Mouse (Mus musculus) B cell, adult 2 months (primary cell): ENCODE measurements around the gene Shoc2.

Source experiments
- DNase-seq, 2 experiments: peaks; one replicate each; pipeline ENCODE4 v3.0.0; 2022

The Shoc2 gene

DNA sequence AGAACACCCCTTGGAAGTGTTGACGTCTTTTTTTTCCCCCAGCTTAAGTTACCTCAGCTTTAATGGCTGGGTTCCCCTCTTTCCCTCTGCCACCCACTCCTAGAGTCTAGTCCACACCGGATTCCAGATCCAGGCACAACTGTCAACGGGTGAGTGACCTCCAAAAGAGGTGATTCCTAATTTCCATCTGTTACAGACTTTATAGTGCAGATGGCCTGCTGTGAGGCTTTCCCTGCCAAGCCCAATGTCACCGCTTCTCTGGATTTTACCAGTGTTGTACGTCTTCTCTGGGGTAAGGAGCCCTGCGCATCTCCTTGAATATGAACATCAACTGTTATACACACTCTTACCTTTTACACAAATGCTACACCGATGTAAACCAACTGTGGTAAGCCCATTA lies 95.3 kb downstream of the Shoc2 start:
- DNase-seq: no peak

DNA sequence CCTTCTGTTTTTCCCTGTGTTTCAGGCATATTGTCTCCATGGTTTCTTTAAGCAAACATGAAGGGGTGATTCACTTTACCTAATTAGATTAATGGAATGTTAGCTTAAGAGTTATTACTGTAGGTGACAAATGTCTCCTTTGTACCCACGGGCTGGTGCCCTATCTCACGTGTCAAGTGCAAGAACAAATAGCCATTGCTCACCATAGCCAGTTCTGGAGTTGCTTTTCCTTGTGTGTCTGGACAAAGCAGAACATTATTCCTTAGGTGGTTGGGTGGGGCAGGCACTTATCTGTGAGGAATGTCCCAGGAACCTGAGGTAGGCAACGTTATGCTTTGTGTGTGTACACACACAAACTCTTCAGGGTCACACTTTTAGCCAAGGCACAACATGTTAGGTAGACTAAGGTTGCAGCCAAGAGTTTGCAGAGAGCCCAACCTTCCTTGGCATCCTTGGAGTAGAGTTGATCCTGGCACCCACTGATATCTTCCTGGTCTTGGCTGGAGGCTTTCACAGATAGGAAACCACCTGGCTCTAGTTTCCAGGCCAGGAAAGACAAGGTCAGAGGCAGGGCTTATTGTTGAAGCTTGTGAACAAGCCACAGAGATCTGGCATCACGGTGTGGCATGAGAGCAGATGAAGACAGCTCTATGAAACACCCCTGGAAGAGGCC lies 96.4 kb downstream of the Shoc2 start:
- no peak for DNase-seq

DNA sequence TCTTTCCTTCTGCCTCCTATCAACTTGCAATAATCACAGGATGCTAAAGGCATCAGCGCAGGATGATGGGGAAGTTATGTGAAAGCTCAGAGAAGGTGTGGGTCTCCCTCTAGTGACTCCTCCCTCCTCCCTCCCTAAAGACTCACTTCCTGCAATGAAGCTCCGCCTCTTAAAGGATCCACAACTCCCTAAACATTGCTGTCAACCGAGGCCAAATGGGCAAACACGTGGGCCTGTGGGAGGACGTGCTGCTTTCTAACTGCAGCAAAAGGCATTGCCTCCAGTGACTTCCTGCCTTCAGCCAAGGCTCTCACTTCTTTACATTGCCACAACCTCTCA lies 96.9 kb downstream of the Shoc2 start:
- peak in 1 of 2 experiments; percentile 10 for DNase-seq

DNA sequence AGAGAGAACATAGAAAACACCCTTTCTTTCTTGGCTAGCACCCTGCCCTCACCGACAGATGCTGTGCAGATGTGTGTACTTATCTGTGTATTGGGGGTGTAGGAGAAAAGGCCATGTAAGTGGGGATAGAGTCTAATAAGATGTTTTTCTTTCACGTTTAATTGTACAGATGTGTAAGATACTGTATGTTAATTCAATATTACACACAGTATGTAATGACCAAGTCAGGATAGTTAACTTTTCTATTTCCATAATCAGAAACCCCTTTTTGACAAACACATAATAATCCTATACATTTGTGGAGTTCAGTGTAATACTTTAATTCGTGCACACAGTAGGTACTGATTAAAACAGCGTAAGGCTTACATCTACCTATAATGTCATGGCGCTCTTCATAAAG lies 99.7 kb downstream of the Shoc2 start, which contains the start of gene Adra2a:
Adra2a (plus strand) TSS at position 301 of the 400 bp plus-strand sequence.
- DNase-seq: no peak

DNA sequence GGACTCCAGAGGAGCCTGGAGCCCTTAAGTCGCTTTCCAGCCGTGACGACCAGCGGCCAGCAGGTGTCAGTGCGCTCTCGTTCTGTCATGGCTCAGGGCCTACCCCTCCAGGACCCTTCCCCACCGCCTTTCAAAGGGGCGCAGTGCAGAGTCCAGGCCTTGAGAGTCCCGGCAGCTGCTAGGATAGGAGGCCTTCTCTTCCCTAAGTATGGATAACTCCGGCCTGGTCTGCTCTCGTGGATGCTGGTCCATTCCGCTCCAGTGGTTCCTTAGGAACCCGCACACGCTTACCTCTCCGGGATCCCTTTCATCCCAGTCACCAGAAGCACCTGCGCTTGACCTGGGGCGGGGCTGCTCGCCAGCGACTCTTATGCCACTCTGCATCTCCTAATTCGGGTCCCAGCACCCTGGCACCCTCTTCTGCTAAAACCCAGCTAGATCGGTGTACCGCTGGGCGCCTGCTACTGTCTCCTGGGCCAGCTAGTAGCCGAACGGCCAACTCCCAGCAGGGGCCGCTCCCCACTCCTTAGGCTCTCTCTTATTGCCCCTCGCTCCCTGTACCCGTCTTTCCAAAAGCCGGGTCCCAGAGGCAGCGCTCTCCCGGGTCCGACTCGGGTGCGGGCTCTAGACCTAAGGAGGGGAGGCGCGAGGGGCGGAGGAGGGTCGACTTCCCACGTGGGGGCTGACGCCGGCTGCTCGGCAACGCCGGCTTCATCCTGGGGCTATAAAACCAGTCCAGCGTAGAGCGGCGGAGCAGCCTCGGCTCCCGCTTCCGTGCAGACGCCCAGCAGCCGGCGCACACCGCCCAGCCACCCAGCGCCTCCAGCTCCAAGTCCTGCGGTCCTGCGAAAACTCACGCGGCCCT lies 100.6 kb downstream of the Shoc2 start:
- DNase-seq: peak; percentile 37 to 40

DNA sequence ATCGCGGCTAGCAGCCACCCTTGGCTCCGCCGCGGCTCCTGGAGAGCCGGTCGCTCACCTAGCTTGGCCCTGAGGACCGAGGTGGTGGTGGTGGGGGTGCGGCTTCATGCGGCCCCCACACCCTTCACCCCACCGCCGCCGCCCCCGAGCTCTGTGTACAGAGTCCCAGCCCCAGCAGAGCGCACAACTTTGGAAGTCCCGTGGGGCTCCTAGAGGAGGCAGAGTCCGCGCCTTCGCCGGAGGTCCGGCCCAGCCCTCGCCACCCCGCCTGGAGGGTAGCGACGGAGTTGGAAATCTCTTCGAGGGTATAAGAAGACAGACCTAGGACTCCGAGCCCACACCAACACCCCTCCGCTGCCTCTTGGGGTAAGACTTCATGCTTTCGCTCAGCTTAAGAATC lies 101.3 kb downstream of the Shoc2 start:
- peak; percentile 25 to 31 for DNase-seq

DNA sequence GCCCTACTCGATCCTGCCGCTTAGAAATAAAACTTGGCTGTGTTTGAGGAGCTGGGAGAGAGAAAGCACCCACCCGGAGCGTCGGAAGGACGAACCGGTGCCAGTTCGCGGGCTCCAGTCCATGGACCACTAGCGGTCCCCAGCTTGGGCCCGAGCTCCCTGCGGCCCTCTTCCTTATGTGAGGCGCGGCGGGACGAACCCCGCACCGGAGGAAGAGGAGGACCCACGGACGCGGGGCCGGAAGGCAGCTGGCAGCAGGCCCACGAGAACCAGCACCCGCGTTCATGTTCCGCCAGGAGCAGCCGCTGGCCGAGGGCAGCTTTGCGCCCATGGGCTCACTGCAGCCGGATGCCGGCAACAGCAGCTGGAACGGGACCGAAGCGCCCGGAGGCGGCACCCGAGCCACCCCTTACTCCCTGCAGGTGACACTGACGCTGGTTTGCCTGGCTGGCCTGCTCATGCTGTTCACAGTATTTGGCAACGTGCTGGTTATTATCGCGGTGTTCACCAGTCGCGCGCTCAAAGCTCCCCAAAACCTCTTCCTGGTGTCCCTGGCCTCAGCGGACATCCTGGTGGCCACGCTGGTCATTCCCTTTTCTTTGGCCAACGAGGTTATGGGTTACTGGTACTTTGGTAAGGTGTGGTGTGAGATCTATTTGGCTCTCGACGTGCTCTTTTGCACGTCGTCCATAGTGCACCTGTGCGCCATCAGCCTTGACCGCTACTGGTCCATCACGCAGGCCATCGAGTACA lies 102.0 kb downstream of the Shoc2 start:
- peak; percentile 29 to 32 for DNase-seq

DNA sequence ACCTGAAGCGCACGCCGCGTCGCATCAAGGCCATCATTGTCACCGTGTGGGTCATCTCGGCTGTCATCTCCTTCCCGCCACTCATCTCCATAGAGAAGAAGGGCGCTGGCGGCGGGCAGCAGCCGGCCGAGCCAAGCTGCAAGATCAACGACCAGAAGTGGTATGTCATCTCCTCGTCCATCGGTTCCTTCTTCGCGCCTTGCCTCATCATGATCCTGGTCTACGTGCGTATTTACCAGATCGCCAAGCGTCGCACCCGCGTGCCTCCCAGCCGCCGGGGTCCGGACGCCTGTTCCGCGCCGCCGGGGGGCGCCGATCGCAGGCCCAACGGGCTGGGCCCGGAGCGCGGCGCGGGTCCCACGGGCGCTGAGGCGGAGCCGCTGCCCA lies 102.6 kb downstream of the Shoc2 start:
- DNase-seq: no peak

DNA sequence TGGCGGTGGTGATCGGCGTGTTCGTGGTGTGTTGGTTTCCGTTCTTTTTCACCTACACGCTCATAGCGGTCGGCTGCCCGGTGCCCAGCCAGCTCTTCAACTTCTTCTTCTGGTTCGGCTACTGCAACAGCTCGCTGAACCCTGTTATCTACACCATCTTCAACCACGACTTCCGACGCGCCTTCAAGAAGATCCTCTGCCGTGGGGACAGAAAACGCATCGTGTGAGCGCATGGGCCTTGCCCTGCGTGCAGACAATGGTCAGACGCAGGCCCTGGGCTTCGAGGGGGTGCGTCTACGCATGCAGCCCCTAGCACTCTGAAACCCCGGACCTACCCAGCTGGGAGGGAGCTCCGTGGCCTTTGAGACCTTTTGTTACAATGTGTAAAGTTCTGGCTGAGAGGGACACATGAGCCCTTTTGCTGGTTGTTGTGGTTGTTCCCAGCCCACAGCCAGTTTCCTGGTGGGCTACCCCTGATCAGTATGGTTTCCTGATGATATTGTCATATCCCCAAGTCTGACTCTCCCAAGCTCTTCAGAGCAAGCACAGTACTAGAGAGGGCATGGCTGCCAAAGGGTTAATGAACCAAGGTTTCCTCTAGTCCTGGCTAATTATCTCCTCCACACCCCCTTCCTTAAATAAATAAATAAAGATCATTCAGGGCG lies 103.4 kb downstream of the Shoc2 start:
- DNase-seq: peak; percentile 29 to 30

DNA sequence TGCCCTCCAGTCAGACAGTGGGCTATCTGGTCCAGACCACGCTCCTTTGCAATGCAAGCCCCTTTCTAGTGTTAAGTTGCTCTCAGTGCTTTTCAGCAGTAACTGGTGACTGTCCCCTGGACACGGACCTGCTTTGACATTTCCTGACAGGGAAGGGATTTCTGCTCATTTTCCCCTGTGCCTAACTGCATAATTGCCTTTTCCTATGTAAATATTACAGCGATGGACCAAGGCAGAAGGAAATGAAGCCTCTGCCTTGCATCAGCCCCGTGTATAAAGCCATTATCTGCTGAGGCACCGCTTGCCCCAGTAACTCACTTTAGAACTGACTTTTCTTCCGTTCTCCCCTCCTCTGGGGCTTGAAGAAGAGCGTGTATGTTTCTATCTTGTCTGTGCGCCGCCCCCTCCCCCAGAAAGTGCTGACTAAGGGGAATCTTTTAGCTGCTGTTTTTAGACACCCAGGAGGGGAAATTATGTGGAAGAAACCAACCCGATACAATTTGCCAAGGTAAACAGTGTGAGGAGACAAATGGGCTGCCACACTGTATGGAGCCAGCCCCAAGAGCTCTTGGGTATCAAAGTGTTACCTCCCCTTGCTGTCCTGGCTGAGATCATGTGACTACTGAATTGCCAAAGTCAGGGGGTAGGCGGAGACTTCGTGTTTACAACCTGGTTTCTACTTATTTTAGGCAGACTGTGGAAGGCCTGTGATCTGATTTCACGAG lies 104.2 kb downstream of the Shoc2 start:
- DNase-seq: peak in 1 of 2 experiments; percentile 2

DNA sequence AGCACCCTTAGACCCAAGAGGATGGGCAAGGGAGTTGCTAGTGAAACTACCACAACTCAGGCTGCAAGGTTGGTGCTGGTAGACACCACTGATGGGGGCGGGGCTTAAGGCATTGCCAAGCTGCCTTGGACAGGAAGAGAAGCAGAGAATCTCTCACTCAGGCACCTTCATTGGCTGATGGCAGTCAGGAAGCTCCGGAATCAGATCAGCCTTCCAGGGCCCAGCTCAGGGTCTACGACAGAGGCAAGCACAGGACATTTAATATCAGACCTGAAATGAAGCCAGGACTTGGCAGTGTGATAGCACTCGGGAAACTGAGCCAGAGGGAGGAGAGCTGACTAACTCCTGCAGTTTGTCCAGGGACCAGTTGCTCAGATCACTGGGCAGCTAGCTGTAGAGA lies 107.5 kb downstream of the Shoc2 start:
- DNase-seq: no peak

DNA sequence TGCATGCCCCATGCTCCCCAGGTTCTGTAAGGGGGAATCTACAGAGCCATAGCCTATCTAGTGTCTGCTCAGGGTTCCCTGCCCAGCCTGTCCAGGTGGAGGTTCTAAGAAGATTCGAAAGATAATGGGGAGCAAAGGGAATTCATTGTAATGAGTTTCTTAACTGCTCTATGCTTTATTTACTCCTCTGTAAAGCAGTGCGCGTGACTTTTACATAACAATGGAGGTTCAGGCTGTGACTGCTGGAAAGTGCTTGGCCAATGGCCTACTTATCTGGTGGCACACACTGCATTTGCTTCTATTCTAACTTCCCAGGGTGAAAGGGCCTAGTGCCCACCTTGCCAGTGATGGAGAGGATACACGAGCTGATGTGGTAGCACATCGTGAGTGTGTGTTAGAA lies 111.7 kb downstream of the Shoc2 start:
- no peak for DNase-seq

DNA sequence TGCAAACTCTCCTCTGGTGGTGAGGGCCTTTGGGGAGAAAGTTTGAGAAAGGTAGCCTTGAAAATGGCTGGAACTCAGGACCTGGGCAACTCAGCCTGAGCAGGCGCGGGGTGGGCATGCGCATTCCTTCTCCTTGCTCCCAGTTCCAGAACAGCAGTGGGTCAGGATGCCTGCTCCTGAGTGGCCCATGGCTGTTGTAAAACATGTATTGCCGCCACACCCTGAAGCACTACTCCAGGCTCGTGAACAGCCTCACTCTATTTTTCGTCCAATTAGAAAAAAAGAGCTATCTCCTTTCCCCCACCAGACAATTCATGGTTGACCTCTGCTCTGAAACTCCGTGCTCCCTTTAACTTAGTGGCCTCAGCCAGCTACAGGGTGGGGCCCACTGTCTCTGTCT lies 124.3 kb downstream of the Shoc2 start:
- no peak for DNase-seq

DNA sequence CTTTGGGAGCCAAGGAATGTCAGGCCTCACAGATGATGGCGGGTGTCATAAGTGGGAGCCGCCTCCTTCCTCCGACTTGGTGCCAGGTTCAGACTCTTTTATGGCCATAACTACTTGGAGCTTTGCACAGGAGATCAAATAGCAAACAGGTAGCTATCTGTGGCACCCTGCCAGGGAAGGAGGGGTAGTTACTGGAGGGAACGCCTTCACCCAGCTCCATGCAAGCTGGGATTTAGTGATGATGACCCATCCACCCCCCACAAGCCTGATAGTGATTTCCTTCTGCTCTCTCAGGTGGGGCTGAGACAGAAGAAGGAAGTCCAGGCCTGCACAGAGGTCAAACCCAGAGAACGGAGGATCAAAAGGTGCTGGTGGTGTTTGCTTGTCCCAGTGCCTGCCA lies 126.4 kb downstream of the Shoc2 start:
- no peak for DNase-seq

DNA sequence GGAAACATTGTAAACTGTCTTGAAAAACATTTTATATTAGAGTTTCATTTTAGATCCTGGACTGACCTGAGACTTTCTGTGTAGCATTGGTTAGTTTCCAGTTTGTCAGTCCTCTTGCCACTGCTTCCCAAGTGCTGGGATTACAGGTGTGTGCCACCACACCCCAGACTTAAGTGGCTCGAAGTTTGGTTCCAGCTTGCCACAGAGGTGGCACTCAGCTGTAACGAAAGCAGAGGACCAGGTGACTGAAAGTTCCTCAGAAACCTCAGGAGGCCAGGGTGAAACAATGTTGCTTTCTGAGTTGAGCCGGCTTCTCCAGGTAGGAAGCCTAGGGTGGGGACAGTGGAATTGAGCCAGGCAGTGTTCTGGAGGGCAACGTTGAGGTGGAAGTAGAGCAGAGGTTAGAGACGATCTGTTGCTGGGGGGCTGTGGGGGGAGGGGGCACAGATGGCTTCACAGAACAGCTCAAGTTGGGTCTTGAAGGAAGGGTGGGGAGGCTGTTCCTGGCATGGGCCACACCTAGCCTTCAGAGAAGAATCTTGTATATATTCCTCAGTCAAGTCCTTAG lies 128.2 kb downstream of the Shoc2 start:
- DNase-seq: no peak

DNA sequence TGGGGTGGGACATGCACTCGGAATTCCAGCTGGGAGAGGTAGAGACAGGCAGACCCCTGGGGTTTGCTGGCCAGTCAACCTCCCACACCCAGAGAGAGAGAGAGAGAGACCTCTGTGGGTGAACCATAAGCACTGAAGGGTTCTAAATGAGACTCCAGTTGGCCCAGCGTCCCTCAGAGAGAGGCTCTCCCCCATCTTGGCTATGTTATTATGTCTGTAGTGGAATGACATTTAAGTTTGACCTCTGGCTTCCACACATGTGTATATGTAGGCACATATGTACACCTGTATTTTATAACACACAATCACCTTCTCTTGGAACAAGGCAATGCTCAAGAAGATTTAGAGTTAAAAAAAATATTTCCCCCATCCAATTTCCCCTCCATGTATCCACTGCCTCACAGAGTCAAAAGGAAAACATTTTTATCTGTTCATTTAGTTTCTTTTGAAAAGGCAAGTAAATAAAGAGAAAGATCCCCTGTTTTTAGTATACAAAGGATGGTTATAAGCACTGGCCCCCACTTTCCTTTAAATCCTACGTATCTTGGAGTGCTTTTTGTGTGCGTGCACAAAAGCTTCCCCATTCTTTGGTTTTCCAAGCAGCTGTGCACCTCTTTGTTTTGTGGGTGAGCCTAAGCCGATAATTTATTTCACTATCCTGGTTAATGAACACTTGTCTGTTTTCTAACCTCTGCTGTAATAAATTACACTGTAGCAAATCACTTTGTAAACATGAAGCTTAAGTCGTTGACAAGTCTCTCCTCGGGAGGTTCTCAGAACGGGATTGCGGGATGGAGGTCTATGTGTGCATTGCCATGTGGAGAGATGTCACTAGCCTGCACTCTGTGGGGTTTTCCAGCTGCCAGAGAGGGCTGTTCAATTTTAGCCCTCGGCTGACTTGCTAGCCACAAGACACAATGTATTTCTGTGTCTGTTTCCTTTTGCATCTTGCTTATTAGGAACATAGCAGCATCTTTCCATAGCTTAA lies 132.6 kb downstream of the Shoc2 start:
- no peak for DNase-seq

DNA sequence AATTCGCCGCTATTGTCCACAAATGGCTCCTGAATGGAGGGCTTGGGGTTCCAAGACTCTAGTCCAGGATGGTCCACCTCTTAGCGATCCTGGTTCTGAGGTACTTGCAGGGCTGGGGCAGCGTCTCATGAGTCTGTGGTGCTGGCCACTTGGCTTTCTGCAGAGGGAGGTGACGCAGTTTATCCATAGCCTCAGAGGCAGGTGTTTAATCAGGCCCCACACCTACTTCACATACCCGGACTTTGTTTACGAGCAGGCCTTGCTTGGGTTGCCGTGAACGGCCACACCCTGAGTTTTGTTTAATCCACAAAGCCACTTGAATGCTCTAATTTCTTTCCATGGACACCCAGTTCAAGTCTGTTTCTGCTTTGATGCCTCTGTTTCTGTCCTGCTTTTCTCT lies 137.2 kb downstream of the Shoc2 start:
- no peak for DNase-seq

DNA sequence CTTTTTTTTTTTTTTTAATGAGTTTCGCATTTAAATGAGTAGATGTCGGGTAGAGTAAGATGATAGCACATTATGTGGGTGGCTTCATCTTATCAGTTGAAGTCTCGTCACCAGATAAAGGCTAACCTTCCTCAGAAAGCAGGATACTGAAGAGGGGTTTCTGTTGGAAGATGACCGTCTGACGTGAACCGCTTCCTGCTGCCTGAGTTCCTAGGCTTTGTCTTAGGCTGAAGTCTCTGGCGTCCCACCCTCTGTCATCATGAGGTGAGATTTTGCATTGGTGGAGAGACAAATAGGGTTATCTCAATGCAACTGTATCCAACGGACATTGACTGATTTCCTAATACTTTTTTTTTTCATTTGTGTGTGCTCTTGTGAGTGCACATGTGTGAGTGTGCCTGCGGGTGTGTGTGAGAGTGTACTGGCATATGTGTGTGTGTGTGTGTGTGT lies 137.6 kb downstream of the Shoc2 start:
- no peak for DNase-seq
